Comparison of ENCODE assay signal across 11 mouse cellular contexts in the genomic region with DNA sequence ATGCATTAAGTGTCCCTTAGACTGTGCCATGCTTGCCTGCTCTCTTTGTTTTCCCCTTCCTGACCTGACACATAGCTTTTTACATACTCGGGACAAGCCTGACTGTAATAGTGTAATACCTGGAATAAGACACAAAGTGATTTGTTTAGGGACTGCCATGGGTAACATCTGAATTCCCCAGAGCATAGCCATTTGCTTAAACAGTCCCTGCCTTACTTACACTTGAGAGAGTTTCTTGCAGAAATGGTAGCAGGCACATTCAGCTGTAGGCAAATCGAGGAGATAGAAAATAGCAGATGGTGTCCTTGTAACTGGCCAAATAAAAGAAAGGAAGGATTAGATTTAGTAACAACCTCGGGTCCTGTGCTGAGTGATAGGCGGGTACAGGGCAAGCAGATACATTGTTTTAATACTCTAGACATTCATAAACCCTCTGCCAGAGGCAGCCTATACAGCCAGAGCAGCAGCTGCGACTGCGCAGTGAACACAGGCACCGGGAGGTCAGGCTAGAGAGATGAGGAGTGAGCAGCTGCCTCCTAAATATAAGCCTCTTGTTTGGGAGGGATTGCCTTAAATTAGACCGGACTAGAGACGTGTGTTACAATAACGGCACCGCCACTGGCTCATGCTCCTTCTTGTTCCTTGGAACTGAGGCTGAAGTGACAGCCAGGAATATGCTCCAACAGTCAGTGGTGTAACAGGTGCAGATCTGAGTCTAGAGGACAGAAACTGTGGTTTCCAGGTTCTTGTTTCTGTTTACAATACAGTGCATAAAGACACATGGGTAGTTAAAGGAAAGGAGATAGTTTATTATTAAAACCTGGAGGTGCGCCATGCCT. TPM values are rescaled to one million over a fixed set of nuclear protein-coding genes. Genes with fewer than 3 reads are reported as not detected.
DNase-seq lines count a peak whose midpoint lies in the region; ATAC-seq and TF ChIP-seq lines count a peak whose summit lies in the region.
"Had no signal": no experiment of that assay in that cellular context is flagged by ENCODE, and none has a peak within 500 bp of the region (broad histone marks: within the 10 kb centered on the region; RNA-seq: fewer than 3 reads in every experiment).

No protein-coding gene starts in this region.

- in situ Hi-C loops in CH12.LX (cut with MboI; ENCODE audit: low pct_ligation_motif_present, low pct_unique_long_range_greater_than_20kb, low sequenced_read_pairs) = no loop called here

- peak; percentile 88 for TF ChIP-seq EP300 in CH12.LX (IDR thresholded peaks at IDR 0.05; ENCODE audit: low read length)

- H3K36me3 ChIP-seq in heart, embryonic 12.5 days = no peaks in the 10 kb centered on the region
- H3K36me3 ChIP-seq in CH12.LX (replicated peaks in 1 of 2; ENCODE audit: control insufficient read depth in 1 of 2, insufficient read depth in 1 of 2, low read length in 1 of 2) = no peaks in the 10 kb centered on the region
- no peaks in the 10 kb centered on the region for H3K36me3 ChIP-seq in midbrain, embryonic 16.5 days (ENCODE audit: control insufficient read depth, insufficient read depth, low read length)
- H3K36me3 ChIP-seq: kidney, embryonic 15.5 days had no signal

- no peak; the same call in 1 of the 2 replicates for TF ChIP-seq RAD21 in CH12.LX (IDR thresholded peaks at IDR 0.05; ENCODE audit: low read depth, low read length)

- dilution Hi-C loops in CH12.LX (cut with MboI; ENCODE audit: extremely low pct_ligation_motif_present, extremely low pct_unique_long_range_greater_than_20kb, low sequenced_read_pairs) = no loop called here

- 69% methylated on average over 12 of the region's 12 CpGs for WGBS in heart, embryonic 12.5 days
- WGBS in midbrain, embryonic 16.5 days = 29% methylated on average over 12 of the region's 12 CpGs

- no peaks in the 10 kb centered on the region; the same call in 1 of the 2 replicates for H3K4me1 ChIP-seq in heart, embryonic 12.5 days (replicated peaks)
- peaks cover 12 to 33% of the 10 kb centered on the region in 2 experiments for H3K4me1 ChIP-seq in CH12.LX (ENCODE audit: control insufficient read depth in 1 of 2, insufficient read depth in 2 of 2)
- H3K4me1 ChIP-seq in midbrain, embryonic 16.5 days (ENCODE audit: control insufficient read depth, insufficient read depth, low read length) = no peaks in the 10 kb centered on the region
- H3K4me1 ChIP-seq: kidney, embryonic 15.5 days had no signal

- H3K9me3 ChIP-seq in heart, embryonic 12.5 days (replicated peaks) = 0 out of 2 replicates have a peak, but pooled peaks cover 3% of the 10 kb centered on the region
- H3K9me3 ChIP-seq in CH12.LX (replicated peaks; ENCODE audit: low read length) = peaks cover 9% of the 10 kb centered on the region
- H3K9me3 ChIP-seq in midbrain, embryonic 16.5 days (replicated peaks; ENCODE audit: control insufficient read depth, low read length, poor library complexity, severe bottlenecking) = no peaks in the 10 kb centered on the region
- H3K9me3 ChIP-seq: kidney, embryonic 15.5 days had no signal

- H3K79me2 ChIP-seq in CH12.LX (replicated peaks; ENCODE audit: control insufficient read depth, extremely low read depth, insufficient read depth, poor library complexity, severe bottlenecking) = no peaks in the 10 kb centered on the region

- H3K9ac ChIP-seq in heart, embryonic 12.5 days = no peak overlapping the region
- no peak overlapping the region for H3K9ac ChIP-seq in CH12.LX (ENCODE audit: insufficient read depth, low read depth)
- H3K9ac ChIP-seq in midbrain, embryonic 16.5 days (ENCODE audit: low read depth, low read length) = no peak overlapping the region
- H3K9ac ChIP-seq: kidney, embryonic 15.5 days; liver, embryonic 14.5 days had no signal

- TF ChIP-seq CTCF in CH12.LX (conservative IDR thresholded peaks at IDR 0.05 in 1 of 2, IDR thresholded peaks at IDR 0.05 in 1 of 2; ENCODE audit: low read depth in 2 of 2, low read length in 2 of 2) = no peak
- TF ChIP-seq CTCF in gastrocnemius, adult 2 months (IDR thresholded peaks at IDR 0.05) = no peak

- no peaks in the 10 kb centered on the region for H3K27me3 ChIP-seq in heart, embryonic 12.5 days (replicated peaks)
- H3K27me3 ChIP-seq in CH12.LX (replicated peaks) = no peaks in the 10 kb centered on the region
- H3K27me3 ChIP-seq in midbrain, embryonic 16.5 days (ENCODE audit: control insufficient read depth, insufficient read depth, low read depth, low read length) = no peaks in the 10 kb centered on the region
- H3K27me3 ChIP-seq: kidney, embryonic 15.5 days had no signal

- intact Hi-C loops in gastrocnemius, adult 2 months (cut with DNase I) = loop anchor here (2.0 to 5.0 kb wide), 2 partner anchors 35 to 144 kb away; no protein-coding TSS in a partner anchor

- no peak overlapping the region for H3K4me3 ChIP-seq in heart, embryonic 12.5 days
- peak overlapping the region in 1 of 3 experiments; percentile 11 for H3K4me3 ChIP-seq in CH12.LX (replicated peaks in 1 of 3; ENCODE audit: low read depth in 2 of 3, low read length in 2 of 3, poor library complexity in 1 of 3)
- peak overlapping the region; percentile 50 for H3K4me3 ChIP-seq in gastrocnemius, adult 2 months
- no peak overlapping the region for H3K4me3 ChIP-seq in midbrain, embryonic 16.5 days (ENCODE audit: low read depth, low read length)
- H3K4me3 ChIP-seq: kidney, embryonic 15.5 days had no signal

- ATAC-seq in heart, embryonic 12.5 days (ENCODE audit: insufficient number of reproducible peaks, low FRiP score) = no peak
- peak; percentile 51; the same call in 1 of the 2 replicates for ATAC-seq in midbrain, embryonic 16.5 days
- ATAC-seq in inflammation-experienced regulatory T-cells, adult 6 months = no peak

- DNase-seq in heart, adult 11 months = peak; percentile 92
- DNase-seq in CH12.LX (ENCODE audit: extremely low read depth) = peak; percentile 83
- DNase-seq in gastrocnemius, adult 2 months = peak; percentile 77
- no peak for DNase-seq in urinary bladder, postnatal 25 days (ENCODE audit: low spot score)
- DNase-seq in spleen, adult 18-20 months = no peak
- DNase-seq: B cell, adult 2 months had no signal

- no peak overlapping the region for H3K4me2 ChIP-seq in heart, embryonic 12.5 days
- H3K4me2 ChIP-seq in CH12.LX (ENCODE audit: insufficient read depth, low read depth, poor library complexity, severe bottlenecking) = peak overlapping the region; percentile 79
- peak overlapping the region; percentile 4; the same call in 1 of the 2 replicates for H3K4me2 ChIP-seq in midbrain, embryonic 16.5 days (ENCODE audit: low read length)
- H3K4me2 ChIP-seq: kidney, embryonic 15.5 days had no signal

- no peak for TF ChIP-seq POLR2A in CH12.LX (IDR thresholded peaks at IDR 0.05; ENCODE audit: low read depth, low read length)

- H3K27ac ChIP-seq in heart, embryonic 12.5 days (ENCODE audit: poor library complexity, severe bottlenecking) = no peak overlapping the region
- peak overlapping the region; percentile 57 for H3K27ac ChIP-seq in CH12.LX (ENCODE audit: insufficient read depth, low read depth)
- peak overlapping the region; percentile 91 for H3K27ac ChIP-seq in gastrocnemius, adult 2 months
- no peak overlapping the region for H3K27ac ChIP-seq in midbrain, embryonic 16.5 days (ENCODE audit: low read length)
- H3K27ac ChIP-seq: kidney, embryonic 15.5 days; liver, embryonic 14.5 days had no signal

TF ChIP-seq in CH12.LX, 34 proteins besides CTCF, POLR2A, EP300 and RAD21 (continues in another document):
- no peak for TF ChIP-seq E2F4 (IDR thresholded peaks at IDR 0.05; ENCODE audit: insufficient replicate concordance, low read depth, low read length)
- no peak for TF ChIP-seq ZMIZ1 (IDR thresholded peaks at IDR 0.05; ENCODE audit: low read depth, low read length)
- TF ChIP-seq MXI1 (IDR thresholded peaks at IDR 0.05; ENCODE audit: low read depth, low read length) = peak; percentile 1; the same call in 1 of the 2 replicates
- peak; percentile 45; the same call in 1 of the 2 replicates for TF ChIP-seq JUND (conservative IDR thresholded peaks at IDR 0.05; ENCODE audit: low read depth, low read length)
- peak; percentile 78 for TF ChIP-seq TCF12 (IDR thresholded peaks at IDR 0.05; ENCODE audit: low read depth, low read length)
- peak; percentile 60; the same call in 1 of the 2 replicates for TF ChIP-seq CHD2 (IDR thresholded peaks at IDR 0.05; ENCODE audit: low read length)
- 0 out of 2 replicates have a peak, but pooled peaks have one; percentile 32 for TF ChIP-seq MAX (IDR thresholded peaks at IDR 0.05; ENCODE audit: low read length)
- peak; percentile 60; the same call in 1 of the 2 replicates for TF ChIP-seq MAFK (IDR thresholded peaks at IDR 0.05; ENCODE audit: insufficient replicate concordance, low read length)
- no peak for TF ChIP-seq ZNF384 (IDR thresholded peaks at IDR 0.05; ENCODE audit: low read depth, low read length)
- TF ChIP-seq ETS1 (conservative IDR thresholded peaks at IDR 0.05; ENCODE audit: low read depth, low read length) = peak; percentile 85
- TF ChIP-seq ZKSCAN1 (IDR thresholded peaks at IDR 0.05; ENCODE audit: borderline replicate concordance, low read depth, low read length) = no peak
- no peak for TF ChIP-seq JUN (IDR thresholded peaks at IDR 0.05; ENCODE audit: insufficient read depth, low read depth, low read length)
- TF ChIP-seq SIN3A (IDR thresholded peaks at IDR 0.05; ENCODE audit: low read length) = 0 out of 2 replicates have a peak, but pooled peaks have one; percentile 30
- TF ChIP-seq SMC3 (IDR thresholded peaks at IDR 0.05; ENCODE audit: low read depth, low read length) = no peak
- TF ChIP-seq IRF4 (IDR thresholded peaks at IDR 0.05; ENCODE audit: low read depth, low read length) = peak; percentile 84
- peak; percentile 33; the same call in 1 of the 2 replicates for TF ChIP-seq CHD1 (IDR thresholded peaks at IDR 0.05; ENCODE audit: low read depth, low read length)
- TF ChIP-seq MAZ (IDR thresholded peaks at IDR 0.05; ENCODE audit: low read depth, low read length) = peak; percentile 39; the same call in 1 of the 2 replicates
- TF ChIP-seq NRF1 (IDR thresholded peaks at IDR 0.05; ENCODE audit: low read depth, low read length) = peak; percentile 85
- peak; percentile 78 for TF ChIP-seq MEF2A (IDR thresholded peaks at IDR 0.05; ENCODE audit: borderline replicate concordance, low read depth, low read length)
- TF ChIP-seq MYC (IDR thresholded peaks at IDR 0.05; ENCODE audit: low read depth, low read length) = peak; percentile 46; the same call in 1 of the 2 replicates
- TF ChIP-seq POLR2AphosphoS2 (IDR thresholded peaks at IDR 0.05; ENCODE audit: low read depth, low read length) = no peak

RNA-seq across cellular contexts. Expression of a gene that starts 55.2 kb away (rescaled TPM):
- 0.09 TPM in 1 of 2 replicates, not detected in the other for polyA plus RNA-seq in heart, embryonic 12.5 days (2016; fragmentation: Nextera tagmentation; extraction: Ambion mirVana)
- total RNA-seq in CH12.LX (2012; rRNA removed) (not detected in 2 replicates), CH12.LX (2014; rRNA removed) (not detected in 2 replicates)
- polyA plus RNA-seq in CH12.LX (2012; ENCODE audit: insufficient read length, low read depth) = not detected in 2 replicates
- 10 to 100 TPM; 54.9 to 56.1 TPM for total RNA-seq in gastrocnemius, adult 2 months (2021)
- polyA plus RNA-seq in midbrain, embryonic 16.5 days (2015; fragmentation: Nextera tagmentation; extraction: Ambion mirVana) = 0.99 and 1.6 TPM in 2 replicates
- polyA plus RNA-seq in inflammation-experienced regulatory T-cells, adult 6 months (2017; shearing (Covaris generic)) = 1 to 10 TPM; 1.2 to 2.8 (median 1.8) TPM
- polyA plus RNA-seq: kidney, embryonic 15.5 days; liver, embryonic 14.5 days had no signal

Comparison
In these comparisons a context has a peak if more than half of its experiments do, and no peak if none do; other contexts are left out.
1. DNase-seq: peak in heart, adult 11 months (single experiment), CH12.LX (single experiment) and gastrocnemius, adult 2 months (single experiment); none in urinary bladder, postnatal 25 days (single experiment) and spleen, adult 18-20 months (0 of 2).
2. H3K27ac ChIP-seq: peak in CH12.LX (single experiment) and gastrocnemius, adult 2 months (single experiment); none in heart, embryonic 12.5 days (single experiment) and midbrain, embryonic 16.5 days (single experiment).